Comparison of ENCODE assay signal across 27 mouse cellular contexts in the genomic region with DNA sequence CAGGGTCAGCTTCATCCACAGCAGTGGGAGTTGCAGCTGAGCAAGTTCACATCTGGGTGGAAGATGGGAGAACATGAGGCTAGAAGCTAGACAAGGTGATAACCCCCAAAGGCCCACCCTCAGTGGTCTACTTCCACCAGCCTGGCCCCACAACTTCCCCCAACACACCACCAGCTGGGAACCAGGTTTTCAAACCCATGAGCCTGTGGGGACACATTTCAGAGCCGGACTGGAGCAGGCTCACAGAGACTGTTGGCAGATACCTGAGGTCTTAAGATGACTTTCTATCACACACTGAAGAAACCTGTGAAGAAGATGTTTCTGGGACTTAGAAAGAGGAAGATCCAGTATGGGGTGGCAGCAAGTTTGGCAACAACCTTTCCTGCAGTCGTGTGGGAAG.
"Had no signal": no experiment of that assay in that cellular context is flagged by ENCODE, and none has a peak within 500 bp of the region (broad histone marks: within the 10 kb centered on the region; RNA-seq: fewer than 3 reads in every experiment).

No protein-coding gene starts in this region.

- H3K9ac ChIP-seq: embryonic facial prominence, embryonic 12.5 days; embryonic facial prominence, embryonic 13.5 days; embryonic facial prominence, embryonic 15.5 days; forebrain, embryonic 12.5 days; forebrain, embryonic 13.5 days; forebrain, embryonic 15.5 days; forebrain, postnatal 0 days had no signal

- DNase-seq: cerebellum, adult 9-10 months; cerebellum, adult 9-11 months; cerebellum, postnatal 10 days; cerebellum, postnatal 14 days; cerebellum, postnatal 25 days; cerebellum, postnatal 36 days; embryo, embryonic 11 days; forebrain, postnatal 0 days; gastrocnemius, adult 2 months; gastrocnemius, postnatal 10 days; gastrocnemius, postnatal 25 days; gastrocnemius, postnatal 36 days; heart, adult 11 months; heart, adult 18-20 months; heart, adult 2 months had no signal

- H3K4me1 ChIP-seq: embryonic facial prominence, embryonic 12.5 days; embryonic facial prominence, embryonic 13.5 days; embryonic facial prominence, embryonic 15.5 days; heart, embryonic 10.5 days had no signal

- H3K36me3 ChIP-seq: embryonic facial prominence, embryonic 10.5 days; embryonic facial prominence, embryonic 12.5 days; embryonic facial prominence, embryonic 13.5 days; embryonic facial prominence, embryonic 15.5 days; forebrain, embryonic 10.5 days; forebrain, embryonic 12.5 days; forebrain, embryonic 15.5 days; heart, embryonic 10.5 days had no signal

- H3K27me3 ChIP-seq: embryonic facial prominence, embryonic 12.5 days; embryonic facial prominence, embryonic 13.5 days; embryonic facial prominence, embryonic 15.5 days; forebrain, embryonic 13.5 days; forebrain, embryonic 15.5 days had no signal

- H3K4me3 ChIP-seq: embryonic facial prominence, embryonic 10.5 days; embryonic facial prominence, embryonic 12.5 days; embryonic facial prominence, embryonic 13.5 days; embryonic facial prominence, embryonic 15.5 days; erythroblast, embryonic 14.5 days; forebrain, embryonic 10.5 days; forebrain, embryonic 12.5 days; forebrain, embryonic 13.5 days; forebrain, embryonic 15.5 days; gastrocnemius, adult 2 months; heart, adult 2 months; heart, embryonic 10.5 days had no signal

- H3K4me2 ChIP-seq: embryonic facial prominence, embryonic 12.5 days; embryonic facial prominence, embryonic 13.5 days; embryonic facial prominence, embryonic 15.5 days; forebrain, embryonic 12.5 days; forebrain, embryonic 13.5 days; forebrain, embryonic 15.5 days had no signal

- H3K27ac ChIP-seq: embryonic facial prominence, embryonic 10.5 days; embryonic facial prominence, embryonic 12.5 days; embryonic facial prominence, embryonic 13.5 days; embryonic facial prominence, embryonic 15.5 days; forebrain, embryonic 10.5 days; forebrain, embryonic 12.5 days; forebrain, embryonic 13.5 days; gastrocnemius, adult 2 months; heart, adult 2 months; heart, embryonic 10.5 days had no signal

- H3K9me3 ChIP-seq: embryonic facial prominence, embryonic 10.5 days; embryonic facial prominence, embryonic 12.5 days; embryonic facial prominence, embryonic 13.5 days; embryonic facial prominence, embryonic 15.5 days; forebrain, embryonic 10.5 days; forebrain, embryonic 12.5 days; forebrain, embryonic 13.5 days; forebrain, embryonic 15.5 days; heart, embryonic 10.5 days had no signal

- ATAC-seq: forebrain, embryonic 13.5 days; forebrain, embryonic 14.5 days; forebrain, embryonic 15.5 days; forebrain, embryonic 16.5 days; forebrain, postnatal 0 days had no signal
